Mouse (Mus musculus) liver, adult 2 months (tissue): ENCODE results near the gene Vmn1r179.

Experiments used
- CTCF ChIP-seq: fragments of 200-500 bp; IDR thresholded peaks from 2 replicates; pipeline ENCODE4 v1.5.1; 2011; ENCODE audit warnings: low read depth, low read length, control low read depth
- POLR2A ChIP-seq: fragments of 200-500 bp; IDR thresholded peaks from 2 replicates; pipeline ENCODE4 v1.6.1; 2011; ENCODE audit warnings: low read length, control low read depth; ENCODE audit not compliant: insufficient read depth; ENCODE audit errors: extremely low read depth

- TF ChIP-seq POLR2A (no peak), CTCF (no peak)
Observed at GRCm38 (mm10) chr7:23891709-23892108, 35.1 kb upstream of the Vmn1r179 start, which contains the start of gene Vmn1r178.
